Mouse (Mus musculus) lung, postnatal 36 days (tissue): ENCODE data around the gene Card9.
"Not testable (repeated sequence)": the region's sequence is repeated elsewhere in the genome, so short reads cannot be mapped to it uniquely, and the experiment has no call there.

Source experiments
- DNase-seq: peaks from one replicate; pipeline ENCODE4 v3.0.0; 2022; ENCODE audit warnings: mixed read lengths

The Card9 gene

GRCm38 (mm10) chr2:26360772-26361171, at the start of gene Card9:
Gene Card9 (minus strand): TSS chr2:26360918.
- peak; percentile 61 for DNase-seq

- no peak for DNase-seq
Observed at GRCm38 (mm10) chr2:26410091-26410490, 49.4 kb upstream of the Card9 start.

GRCm38 (mm10) chr2:26409362-26409761, 48.6 kb upstream of the Card9 start:
- no peak for DNase-seq

GRCm38 (mm10) chr2:26408515-26409356, 48.0 kb upstream of the Card9 start, which contains the start of gene Inpp5e:
Gene Inpp5e (minus strand): TSS chr2:26409203.
- DNase-seq: peak; percentile 98

- no peak for DNase-seq
Observed at GRCm38 (mm10) chr2:26403306-26403705, 42.6 kb upstream of the Card9 start.

- no peak for DNase-seq
Observed at GRCm38 (mm10) chr2:26402265-26402664, 41.5 kb upstream of the Card9 start.

GRCm38 (mm10) chr2:26401023-26401422, 40.3 kb upstream of the Card9 start:
- DNase-seq: no peak

- no peak for DNase-seq
Observed at GRCm38 (mm10) chr2:26400296-26400695, 39.6 kb upstream of the Card9 start.

- no peak for DNase-seq
Observed at GRCm38 (mm10) chr2:26399647-26400046, 38.9 kb upstream of the Card9 start.

GRCm38 (mm10) chr2:26398978-26399377, 38.3 kb upstream of the Card9 start:
- DNase-seq: no peak

- DNase-seq: no peak
Observed at GRCm38 (mm10) chr2:26391617-26392016, 30.9 kb upstream of the Card9 start.

- no peak for DNase-seq
Observed at GRCm38 (mm10) chr2:26390954-26391353, 30.2 kb upstream of the Card9 start.

- peak; percentile 85 for DNase-seq
Observed at GRCm38 (mm10) chr2:26389154-26389690, 28.5 kb upstream of the Card9 start, which contains the start of the genes Entr1 and Pmpca. Gene Entr1 (minus strand): TSS chr2:26389316. Gene Pmpca (plus strand): TSS chr2:26389339.

- no peak for DNase-seq
Observed at GRCm38 (mm10) chr2:26388682-26389153, 28.0 kb upstream of the Card9 start.

GRCm38 (mm10) chr2:26387713-26388112, 27.0 kb upstream of the Card9 start:
- DNase-seq: no peak

GRCm38 (mm10) chr2:26380871-26381270, 20.2 kb upstream of the Card9 start:
- DNase-seq: not testable (repeated sequence)

- peak; percentile 91 for DNase-seq
Observed at GRCm38 (mm10) chr2:26380131-26380771, 19.5 kb upstream of the Card9 start, which contains the start of gene Snapc4. Gene Snapc4 (minus strand): TSS chr2:26380653.

- no peak for DNase-seq
Observed at GRCm38 (mm10) chr2:26372396-26372795, 11.7 kb upstream of the Card9 start.

GRCm38 (mm10) chr2:26368572-26368971, 7.9 kb upstream of the Card9 start:
- DNase-seq: no peak

- DNase-seq: no peak
Observed at GRCm38 (mm10) chr2:26367911-26368310, 7.2 kb upstream of the Card9 start.

- peak; percentile 57 for DNase-seq
Observed at GRCm38 (mm10) chr2:26364738-26365465, 4.2 kb upstream of the Card9 start.

GRCm38 (mm10) chr2:26363481-26363880, 2.8 kb upstream of the Card9 start:
- no peak for DNase-seq

- no peak for DNase-seq
Observed at GRCm38 (mm10) chr2:26362991-26363390, 2.3 kb upstream of the Card9 start.
